Mouse (Mus musculus) T-cell, adult 2 months (primary cell): ENCODE results near the gene Capza2.

Experiments used
- DNase-seq: peaks from one replicate; pipeline ENCODE4 v3.0.0; 2022; ENCODE audit warnings: low spot score

Gene Capza2

DNA sequence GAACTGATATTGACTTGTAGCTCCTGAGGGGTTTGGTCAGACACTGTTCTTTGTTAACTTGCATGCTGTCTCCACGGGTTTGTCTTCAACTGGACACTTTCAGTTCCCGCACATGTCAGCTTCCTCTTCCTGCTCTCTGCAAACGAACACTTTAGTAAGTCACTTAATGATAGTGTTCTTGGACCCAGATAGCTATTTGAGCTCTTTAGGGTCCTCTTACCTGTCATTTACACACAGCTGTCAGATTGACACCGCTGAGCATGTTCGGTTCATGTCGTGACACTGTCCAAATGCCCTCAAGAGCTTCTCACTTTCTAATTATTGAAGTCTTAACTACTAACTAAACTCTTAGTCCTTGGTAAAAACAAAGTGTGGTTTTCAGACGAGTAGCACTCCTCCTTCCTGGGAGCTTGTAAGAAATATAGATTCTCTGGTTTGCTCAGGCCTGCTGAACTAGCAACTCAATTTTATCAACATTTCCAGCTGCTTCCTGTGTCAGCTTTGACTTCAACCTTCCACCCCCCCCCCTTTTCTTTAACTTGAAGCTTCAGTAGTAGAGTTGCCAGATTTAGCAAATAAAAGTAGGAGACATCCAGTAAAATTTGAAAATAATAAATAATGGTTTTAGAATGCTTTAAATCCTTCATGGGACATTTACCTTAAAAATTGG, at the start of gene Capza2:
Capza2 (plus strand) TSS at position 620 of the 670 bp plus-strand sequence.
- DNase-seq, result no peak

DNA sequence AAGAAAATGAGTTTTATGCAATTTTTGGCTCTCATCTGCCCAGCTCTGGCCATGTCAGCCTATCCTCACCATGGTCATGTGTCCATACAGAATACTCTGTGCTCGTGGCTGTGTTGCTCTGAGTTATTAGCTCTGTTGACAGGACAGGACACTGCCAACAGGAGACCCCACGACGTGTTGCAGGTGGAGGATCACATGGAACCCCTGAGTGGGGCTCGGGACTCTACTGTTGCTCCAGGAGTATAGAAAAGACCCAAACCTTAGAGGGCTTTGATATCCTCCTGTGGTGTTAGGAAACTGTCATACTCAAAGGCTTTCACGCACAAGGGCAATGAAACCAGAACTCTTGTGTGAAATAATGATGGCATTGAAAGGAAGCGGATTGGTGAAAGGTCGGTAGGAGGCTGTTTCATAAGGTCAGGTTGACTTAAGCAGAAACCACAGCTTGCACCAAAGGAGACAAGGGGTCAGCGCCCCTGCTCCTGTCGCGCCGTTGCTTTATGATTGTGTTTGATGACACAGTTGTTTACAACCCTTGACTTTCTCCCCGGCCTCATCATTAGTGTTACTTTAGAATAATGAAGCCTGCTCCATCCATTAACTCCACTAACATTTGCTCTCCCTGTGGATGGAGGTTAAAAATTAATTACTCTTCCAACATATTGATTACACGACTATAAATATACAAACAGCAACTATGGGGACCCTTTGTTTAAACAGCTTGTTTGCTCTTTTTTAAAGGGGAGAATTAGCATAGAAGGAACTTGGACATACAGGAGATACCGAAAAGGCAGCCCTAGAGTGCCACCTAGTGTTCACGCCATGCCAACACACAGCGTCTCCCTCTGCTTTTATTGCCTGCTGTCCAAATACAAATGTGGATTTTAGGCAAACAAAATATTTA, 46.7 kb upstream of the Capza2 start:
- peak; percentile 45 for DNase-seq

DNA sequence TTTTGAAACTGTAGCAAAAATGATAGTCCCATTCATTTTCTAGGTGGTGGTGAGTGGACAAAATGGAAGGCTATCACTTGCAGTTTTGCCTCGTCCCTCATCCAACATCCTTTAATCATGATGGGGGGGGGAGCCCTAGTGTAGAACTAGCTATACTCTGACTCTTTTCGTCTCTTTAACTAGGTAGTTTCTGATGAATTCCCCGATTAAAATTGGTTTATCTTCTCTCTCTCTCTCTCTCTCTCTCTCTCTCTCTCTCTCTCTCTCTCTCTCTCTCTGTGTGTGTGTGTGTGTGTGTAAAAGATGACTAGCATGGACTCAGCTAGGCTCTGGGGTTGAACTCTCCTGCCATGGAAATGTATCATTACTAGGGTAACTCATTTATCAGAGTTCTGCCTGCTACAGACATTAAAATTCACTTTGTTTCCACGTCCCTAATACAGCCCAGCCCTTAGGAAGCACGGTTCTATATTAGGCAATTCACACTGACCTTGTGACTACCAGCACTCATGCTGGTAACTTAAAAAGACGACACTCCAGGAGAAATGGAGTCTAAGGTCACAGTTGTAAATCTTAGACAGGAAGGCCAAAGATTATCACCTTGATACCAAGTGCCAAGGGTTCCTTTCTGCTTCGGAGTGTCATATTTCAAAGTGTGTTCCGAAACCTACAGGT, 45.9 kb upstream of the Capza2 start:
- DNase-seq, result no peak

DNA sequence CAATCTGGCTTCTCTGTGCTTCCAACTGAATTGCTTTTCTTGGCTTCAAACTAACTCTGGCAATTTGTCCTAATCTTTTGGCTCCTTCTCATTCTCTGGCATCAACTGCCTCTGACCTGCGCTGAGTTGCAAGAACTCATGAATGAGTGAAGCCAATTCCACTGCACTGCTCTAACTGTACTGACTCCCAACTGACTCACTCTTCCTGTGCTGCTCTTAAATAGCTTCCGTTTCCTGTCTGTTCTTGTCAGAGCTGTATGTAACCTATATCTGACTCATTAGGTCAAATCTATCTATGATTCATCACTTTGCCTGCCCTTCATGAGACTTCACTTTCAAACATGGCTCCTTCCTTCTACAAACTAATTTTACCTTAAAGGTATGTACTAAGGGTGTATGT, 42.1 kb upstream of the Capza2 start:
- DNase-seq, result no peak

DNA sequence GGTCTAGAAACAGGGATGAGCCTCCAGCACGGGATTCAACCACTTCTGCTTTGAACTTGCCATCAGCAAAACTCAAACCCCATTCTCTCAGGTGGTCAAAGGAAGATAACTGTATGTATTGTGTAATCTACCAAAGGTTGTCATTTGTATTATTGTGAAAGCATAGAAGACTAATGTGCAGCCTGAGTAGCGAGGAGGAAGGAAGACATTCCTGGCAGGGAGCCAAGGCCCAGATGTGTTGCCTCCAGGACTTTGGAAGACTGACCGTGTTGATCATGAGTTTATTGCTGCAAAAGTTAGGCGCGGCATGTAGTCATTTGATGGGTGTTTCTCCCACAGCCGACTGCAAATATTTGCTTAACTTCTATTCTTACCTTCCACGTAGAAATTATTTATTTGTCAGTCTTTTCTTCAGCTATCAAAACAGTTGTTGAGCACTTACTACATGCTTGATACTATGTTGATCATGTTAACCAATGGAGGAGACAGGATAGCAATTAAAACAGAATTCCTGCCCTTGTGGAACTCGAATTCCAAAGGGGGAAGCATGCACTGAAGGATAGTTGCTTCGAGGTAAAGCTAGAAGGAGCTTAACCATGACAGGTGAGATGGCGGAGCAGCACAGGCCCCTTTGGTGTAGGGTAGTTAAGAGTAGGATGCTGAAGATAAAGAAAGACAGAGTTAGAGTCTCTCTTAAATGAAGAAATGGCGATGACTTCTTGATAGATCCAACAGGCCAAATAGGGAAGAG, 40.1 kb upstream of the Capza2 start:
- DNase-seq, result no peak

DNA sequence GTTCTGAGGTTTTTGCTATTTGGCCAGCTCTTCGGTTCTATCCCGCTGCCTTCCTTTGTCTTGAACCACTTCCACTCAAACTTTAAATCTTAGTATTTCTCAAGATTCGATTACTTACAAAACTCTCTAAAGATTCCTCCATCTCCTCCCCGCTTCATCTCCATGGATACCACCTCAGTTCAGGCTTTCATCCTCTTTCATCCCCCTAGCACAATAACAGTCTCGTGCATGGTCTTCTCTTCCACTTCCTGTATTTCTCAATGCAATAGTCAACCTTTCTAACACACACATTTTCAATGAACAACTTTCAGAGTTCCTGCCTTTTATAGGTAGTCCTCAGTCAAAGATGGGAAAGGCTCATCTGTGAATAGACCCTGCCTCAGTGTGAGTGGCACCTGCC, 36.7 kb upstream of the Capza2 start:
- no peak for DNase-seq

DNA sequence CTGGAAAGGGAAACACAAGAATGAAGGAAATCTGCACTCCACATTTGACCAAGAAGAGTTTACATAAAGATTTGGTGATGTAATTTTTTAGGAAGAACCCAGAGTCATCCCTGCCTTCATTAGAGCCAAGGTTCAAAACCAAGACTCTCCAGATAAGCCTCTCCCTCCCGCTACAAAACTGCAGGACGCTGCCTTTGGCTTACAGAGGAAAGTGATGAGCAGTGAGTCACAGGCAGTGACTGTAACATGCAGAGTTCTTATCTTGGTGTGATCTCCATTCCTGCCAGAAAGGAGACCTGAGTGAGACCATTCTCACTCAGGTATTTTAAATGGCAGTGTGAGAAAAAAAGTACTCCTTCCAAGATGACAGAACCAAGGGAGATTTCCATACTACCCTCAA, 34.5 kb upstream of the Capza2 start:
- DNase-seq, result no peak

DNA sequence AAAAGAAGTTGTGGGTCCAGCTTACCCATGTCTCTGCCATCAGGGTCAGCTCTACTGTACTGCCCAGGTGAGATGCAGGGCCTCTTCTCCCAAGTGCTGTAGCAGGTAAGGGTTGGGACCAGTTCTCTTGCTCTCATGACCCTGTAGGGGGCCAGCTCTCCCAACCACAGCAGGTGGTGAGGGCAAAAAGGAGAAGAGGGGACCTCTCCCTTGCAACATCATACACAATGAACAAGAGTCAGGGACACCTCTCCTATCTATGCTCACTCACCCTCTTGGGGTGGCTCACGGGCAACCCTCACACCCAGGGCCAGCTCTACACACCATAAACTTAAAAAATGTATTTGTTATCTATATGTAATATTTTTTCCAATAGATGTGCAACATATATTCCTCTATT, 29.1 kb upstream of the Capza2 start:
- DNase-seq, result no peak

DNA sequence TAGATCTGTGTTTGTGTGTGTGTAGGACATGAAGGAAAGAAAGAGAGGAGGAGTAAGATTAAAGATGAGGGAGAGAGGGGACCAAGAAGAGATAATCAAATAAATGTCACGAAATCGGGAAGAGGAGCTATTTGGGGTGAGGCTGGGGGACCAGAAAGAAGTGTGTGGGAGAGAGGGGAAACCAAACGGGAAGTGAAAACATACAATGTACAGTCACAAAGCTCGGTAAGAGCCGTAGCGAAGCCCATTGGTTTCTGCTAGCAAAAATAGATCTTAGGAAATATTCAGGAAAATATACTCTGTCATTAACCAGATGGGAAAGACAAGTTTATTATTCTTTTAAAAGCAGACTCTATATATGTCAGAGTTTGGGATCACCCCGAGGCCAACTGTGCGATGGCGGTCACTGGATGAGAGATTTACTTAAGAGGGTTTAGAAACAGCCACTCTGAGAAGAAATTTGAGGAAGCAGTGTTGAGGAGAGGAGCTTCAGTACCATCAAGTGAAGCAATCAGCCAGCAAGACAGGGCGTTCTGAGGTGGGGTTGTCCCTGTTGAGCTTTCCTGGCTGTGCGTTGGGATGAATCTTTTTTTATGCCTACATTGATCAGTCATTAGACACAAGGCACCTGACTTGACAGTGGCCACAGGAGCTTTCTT, 24.6 kb upstream of the Capza2 start:
- no peak for DNase-seq

DNA sequence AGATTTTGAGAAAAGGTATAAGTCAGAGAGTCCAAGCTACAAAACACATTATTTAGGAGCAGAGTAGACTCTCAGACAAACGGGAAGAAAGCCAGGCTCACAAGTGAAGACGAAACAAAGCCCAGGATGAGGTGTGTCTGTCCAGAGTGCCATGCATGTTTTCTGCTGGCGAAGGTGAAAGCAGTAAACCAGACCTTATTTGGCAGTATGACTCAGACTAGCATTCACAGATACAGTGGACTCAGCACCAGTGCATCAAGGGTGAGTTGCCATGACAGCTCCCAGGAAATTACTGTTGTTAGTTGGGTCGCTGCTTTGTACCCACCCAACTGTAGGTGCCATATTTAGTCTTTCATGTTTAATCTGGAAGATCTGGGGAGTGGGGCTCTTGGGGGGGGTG, 23.4 kb upstream of the Capza2 start:
- DNase-seq, result no peak

DNA sequence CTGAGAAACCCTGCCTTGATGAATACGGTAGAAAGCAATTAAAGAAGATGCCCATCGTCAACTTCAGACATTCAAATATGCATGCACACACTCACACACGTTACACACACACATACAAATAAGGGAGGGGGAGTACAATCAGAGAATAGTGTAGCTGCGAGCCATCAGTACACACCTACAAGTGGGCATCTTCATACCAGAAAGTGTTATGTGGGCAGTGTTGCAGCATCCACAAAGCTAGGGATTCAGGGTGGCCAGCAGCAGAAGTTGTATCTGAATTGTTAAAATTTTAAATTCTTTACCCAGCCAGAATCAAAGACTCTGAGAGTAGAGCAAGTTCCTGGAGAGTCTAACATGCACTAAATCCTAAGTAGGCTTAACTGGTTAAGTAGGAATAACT, 15.2 kb upstream of the Capza2 start:
- no peak for DNase-seq

DNA sequence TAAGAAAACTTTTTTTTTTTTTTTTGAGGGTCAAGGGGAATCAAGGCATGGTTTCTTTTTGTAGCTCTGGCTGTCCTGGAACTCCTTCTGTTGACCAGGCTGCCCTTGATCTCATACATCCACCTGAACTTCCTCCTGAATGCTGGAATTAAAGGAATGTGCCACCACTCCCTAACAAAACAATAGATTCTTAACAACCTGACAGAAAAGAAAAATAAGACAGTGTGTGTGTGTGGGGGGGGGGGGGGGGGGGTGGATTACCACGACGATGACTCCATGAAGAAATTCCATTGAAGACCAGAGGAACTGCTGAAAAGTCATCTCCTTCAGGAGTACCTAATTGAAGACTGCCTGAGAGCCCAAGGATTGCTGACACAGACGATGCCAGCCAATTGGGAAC, 14.6 kb upstream of the Capza2 start:
- no peak for DNase-seq

DNA sequence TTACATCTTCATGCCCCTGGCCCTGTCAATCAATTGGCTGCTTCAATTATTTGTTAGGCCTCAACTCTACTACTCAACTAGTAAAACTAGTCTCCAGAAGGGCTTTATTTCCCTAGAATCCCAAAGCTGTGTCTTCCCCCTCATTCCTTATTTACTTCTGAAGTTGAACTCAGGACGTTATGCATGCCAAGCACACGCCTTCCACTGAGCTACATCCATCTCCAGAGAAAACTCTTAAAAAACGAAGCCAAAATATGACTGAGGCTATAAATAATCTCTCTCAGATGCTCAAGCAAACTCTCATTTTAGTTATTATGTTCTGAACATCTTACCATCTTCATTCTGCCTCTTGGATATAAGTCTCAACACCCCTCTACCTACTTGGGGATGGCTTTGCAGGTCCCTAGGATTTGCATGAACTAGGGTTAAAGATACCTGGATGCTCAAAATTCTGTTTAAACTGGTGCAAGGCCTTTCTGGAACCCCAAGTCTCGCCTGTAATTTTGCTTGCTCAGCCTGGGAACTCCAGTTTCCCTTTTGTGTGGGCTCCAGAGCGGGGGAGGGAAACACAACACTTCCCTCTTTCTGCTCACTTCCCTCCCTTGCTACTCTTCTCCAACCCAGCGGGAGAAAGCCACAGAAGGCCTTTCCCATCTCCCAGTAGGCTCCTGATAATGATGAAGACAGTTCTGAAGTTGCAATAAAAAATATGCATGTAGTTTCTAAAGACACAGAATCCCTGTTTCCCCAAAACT, 7.2 kb upstream of the Capza2 start:
- DNase-seq, result no peak

DNA sequence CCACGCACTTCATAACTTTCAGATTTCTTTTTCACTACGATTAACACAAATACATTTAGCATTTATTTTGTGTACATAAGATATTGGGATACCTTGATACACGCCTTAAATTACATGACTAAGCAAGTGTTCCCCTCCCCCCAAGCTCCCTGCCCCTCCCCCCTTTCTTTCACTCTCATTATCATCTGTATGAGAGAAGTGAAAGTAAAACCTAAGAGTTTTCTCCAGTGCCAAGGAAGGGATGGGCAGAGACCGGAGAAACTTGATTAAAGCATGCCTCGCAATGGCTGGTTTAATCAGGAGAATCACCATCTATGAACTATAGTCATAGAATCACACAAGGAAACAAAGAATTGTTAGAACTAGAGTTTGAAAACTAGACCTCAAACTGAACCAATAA, 6.3 kb upstream of the Capza2 start:
- no peak for DNase-seq

DNA sequence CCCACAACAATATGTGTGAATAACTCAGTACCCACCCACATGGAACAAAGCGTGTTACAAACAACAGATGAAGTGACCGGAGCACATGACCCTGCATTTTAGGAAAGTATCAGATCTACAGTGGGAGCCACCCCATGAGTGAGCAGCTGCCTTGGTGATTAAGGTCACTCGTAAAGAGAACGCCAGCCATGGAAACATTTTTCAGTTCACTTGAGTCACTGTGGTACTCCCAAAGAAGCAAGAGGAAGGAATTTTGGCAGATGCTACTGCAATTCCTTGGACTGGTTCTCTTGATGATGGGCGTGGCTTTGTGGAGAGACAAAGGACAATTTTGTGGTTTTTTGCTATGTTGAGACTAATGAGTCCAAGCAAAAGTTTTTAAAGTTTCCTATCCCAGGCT, 4.4 kb upstream of the Capza2 start:
- DNase-seq, result no peak

DNA sequence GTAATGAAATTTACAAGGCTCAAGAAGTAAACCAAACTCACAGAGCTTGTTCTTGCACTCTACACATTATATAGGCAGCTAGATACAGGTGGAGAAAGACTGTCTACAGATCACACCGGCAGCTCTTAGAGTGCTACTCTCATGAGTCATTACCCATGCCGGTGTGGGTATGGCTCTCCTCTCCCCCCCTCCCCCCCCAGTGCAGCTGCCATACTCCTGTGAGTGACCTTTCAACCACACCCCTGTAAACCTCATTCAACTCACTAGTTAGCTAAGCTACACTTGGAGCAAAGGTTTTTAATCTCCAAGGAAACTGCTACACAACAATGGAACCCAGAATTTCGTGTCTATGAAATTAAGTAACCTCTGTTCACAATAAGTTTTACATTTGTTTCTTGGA, 2.2 kb upstream of the Capza2 start:
- no peak for DNase-seq

DNA sequence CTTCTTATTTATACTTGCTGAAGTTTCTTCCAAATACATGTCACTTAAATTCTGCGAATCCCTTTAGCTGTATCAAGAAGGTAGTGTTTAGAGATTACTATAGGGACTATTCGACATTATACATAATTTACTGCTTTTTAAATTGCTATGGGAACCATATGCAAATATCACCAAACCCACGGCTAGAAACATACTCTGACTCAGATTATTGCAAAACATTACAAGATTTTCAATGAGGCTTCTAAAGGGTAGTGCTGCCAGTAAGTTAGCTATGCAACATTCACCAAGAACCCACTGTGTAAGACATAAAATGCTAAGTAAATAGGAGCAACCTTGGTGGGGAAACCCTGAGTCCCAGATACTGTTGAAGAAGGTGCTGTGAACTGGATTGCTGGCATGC, 1.0 kb upstream of the Capza2 start:
- DNase-seq, result no peak

DNA sequence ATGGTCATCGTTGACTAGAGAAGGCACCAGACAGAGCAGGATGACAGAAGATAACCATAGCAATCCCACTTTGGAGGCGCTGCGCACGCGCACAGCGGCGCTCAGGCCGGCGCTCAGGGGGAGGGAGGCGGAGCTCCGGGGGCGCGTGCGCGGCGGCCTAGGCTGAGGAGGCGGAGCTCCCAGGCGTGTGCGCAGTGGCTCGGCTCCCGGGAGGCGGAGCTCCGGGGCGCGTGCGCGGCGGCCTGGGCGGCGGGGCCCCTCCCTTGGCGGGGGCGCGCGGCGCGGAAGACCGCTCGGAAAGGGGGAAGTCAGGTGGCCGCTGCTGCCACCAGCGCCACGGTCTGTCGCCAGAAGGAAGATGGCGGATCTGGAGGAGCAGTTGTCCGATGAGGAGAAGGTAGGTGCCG, 733 bp downstream of the Capza2 start:
- DNase-seq, result peak; percentile 98

DNA sequence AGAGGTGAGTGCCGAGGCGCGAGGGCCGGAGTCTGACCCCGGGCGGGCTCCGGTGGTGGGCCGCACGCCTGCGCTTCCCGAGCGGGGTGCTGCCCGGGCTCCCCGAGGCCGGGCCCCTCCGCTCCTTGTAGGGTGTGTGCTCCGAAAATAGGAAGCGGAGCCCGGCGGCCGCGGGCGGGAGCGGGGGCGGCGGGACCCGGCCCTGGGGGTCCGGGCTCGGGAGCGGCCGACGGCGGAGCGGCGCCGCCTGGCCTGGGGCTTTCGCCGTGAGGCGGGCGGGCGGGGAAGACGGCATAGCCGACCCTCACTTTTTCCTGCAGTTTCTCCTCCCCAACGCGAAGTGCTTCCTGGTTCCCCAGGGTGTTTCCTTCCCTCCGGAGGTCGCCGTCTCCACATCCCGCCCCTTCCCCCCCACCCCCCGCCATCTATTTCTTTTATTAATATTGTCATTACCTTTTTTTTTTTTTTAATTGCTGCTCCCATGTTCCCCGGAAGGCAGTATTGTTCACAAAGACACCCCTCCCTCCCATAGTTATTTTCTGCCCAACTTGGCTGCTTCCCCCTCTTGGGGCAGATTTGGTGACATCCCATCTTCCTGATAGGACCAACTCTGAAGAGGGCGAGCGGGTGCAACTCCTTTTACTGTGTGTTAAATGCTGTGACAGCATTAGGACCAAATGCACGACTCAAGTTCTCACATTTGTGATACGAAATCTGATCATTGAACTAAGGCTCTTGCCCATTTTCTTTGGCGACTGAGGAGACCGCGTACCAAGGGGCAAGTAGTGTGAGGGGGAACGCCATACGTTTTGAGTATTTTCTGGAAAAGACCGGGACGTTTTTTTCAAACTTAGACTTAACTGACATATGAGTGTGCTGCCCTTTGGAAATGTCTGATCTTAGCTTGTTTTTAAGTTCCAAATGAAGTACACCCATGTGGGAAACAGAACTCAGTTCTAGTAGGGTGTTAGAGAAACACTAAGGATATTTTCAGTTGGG, 1.5 kb downstream of the Capza2 start:
- DNase-seq, result peak; percentile 25

DNA sequence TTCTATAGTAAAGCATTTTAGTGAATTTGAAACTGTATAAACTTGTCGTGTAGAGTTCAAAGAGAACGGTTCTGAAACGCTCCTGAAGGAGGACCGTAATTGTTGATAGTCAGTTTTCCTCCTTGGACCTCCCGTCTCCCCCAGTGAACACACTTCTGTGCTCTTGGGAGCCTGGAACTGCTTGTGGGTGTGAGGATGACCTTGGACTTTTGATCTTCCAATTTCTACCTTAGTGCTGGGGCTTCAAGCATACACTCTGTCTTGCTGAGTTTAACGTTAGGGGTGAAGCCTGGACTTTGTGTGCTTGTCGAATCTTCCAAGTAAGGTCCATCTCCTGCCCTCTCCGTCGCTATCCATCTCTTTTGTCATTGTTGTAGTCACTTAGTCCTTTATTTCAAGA, 4.0 kb downstream of the Capza2 start:
- no peak for DNase-seq
